In genomic region chr3:123333055-123333424, GRCm38 (mm10) we compare ENCODE assay signal across 9 mouse cellular contexts. TPM values are rescaled to one million over a fixed set of nuclear protein-coding genes. Genes with fewer than 3 reads are reported as not detected.
DNase-seq lines count a peak whose midpoint lies in the region; ATAC-seq and TF ChIP-seq lines count a peak whose summit lies in the region.
"Had no signal": no experiment of that assay in that cellular context is flagged by ENCODE, and none has a peak within 500 bp of the region (broad histone marks: within the 10 kb centered on the region; RNA-seq: fewer than 3 reads in every experiment).

No protein-coding gene starts in this region.

- H3K27me3 ChIP-seq in heart, postnatal 0 days (ENCODE audit: control insufficient read depth, insufficient read depth, low read length): no peaks in the 10 kb centered on the region
- no peaks in the 10 kb centered on the region for H3K27me3 ChIP-seq in hindbrain, embryonic 12.5 days
- H3K27me3 ChIP-seq: embryonic facial prominence, embryonic 13.5 days had no signal

- ATAC-seq in heart, postnatal 0 days (ENCODE audit: insufficient read depth, low read depth): peak; percentile 34; the same call in 1 of the 2 replicates
- peak; percentile 83 for ATAC-seq in megakaryocyte progenitor cell, adult 5-6 weeks (replicated peaks; ENCODE audit: poor library complexity)
- ATAC-seq in hindbrain, embryonic 12.5 days (ENCODE audit: low FRiP score): no peak
- ATAC-seq in frontal cortex, adult (ENCODE audit: low TSS enrichment): no peak

- 12% methylated on average over 4 of the region's 4 CpGs for WGBS in heart, postnatal 0 days
- WGBS in large intestine, adult 2 months: 9% methylated on average over 4 of the region's 4 CpGs
- 61% methylated on average over 4 of the region's 4 CpGs for WGBS in hindbrain, embryonic 12.5 days

- H3K27ac ChIP-seq in heart, postnatal 0 days (ENCODE audit: low read depth): peak overlapping the region; percentile 46
- peak overlapping the region; percentile 4; the same call in 1 of the 2 replicates for H3K27ac ChIP-seq in brown adipose tissue, adult 24 weeks (replicated peaks; ENCODE audit: low read depth, low read length)
- no peak overlapping the region for H3K27ac ChIP-seq in hindbrain, embryonic 12.5 days
- H3K27ac ChIP-seq: embryonic facial prominence, embryonic 13.5 days had no signal

- no peak for TF ChIP-seq EP300 in heart, postnatal 0 days (IDR thresholded peaks at IDR 0.05; ENCODE audit: low read depth)

- no peak for DNase-seq in heart, postnatal 0 days (ENCODE audit: low spot score)
- DNase-seq in heart, adult 18-20 months: no peak
- DNase-seq in large intestine, adult 2 months (ENCODE audit: low read depth, low spot score): peak; percentile 51
- no peak for DNase-seq in gastrocnemius, adult 8-10 months (ENCODE audit: low spot score in 2 of 2)

- H3K9ac ChIP-seq in heart, postnatal 0 days (replicated peaks; ENCODE audit: low read depth, low read length): no peak overlapping the region
- H3K9ac ChIP-seq in hindbrain, embryonic 12.5 days: no peak overlapping the region
- H3K9ac ChIP-seq: embryonic facial prominence, embryonic 13.5 days had no signal

- peaks cover 28% of the 10 kb centered on the region for H3K36me3 ChIP-seq in heart, postnatal 0 days (replicated peaks; ENCODE audit: control insufficient read depth, insufficient read depth, low read length)
- H3K36me3 ChIP-seq in hindbrain, embryonic 12.5 days: no peaks in the 10 kb centered on the region

- H3K9me3 ChIP-seq in heart, postnatal 0 days (replicated peaks; ENCODE audit: control insufficient read depth, low read length): no peaks in the 10 kb centered on the region
- no peaks in the 10 kb centered on the region for H3K9me3 ChIP-seq in hindbrain, embryonic 12.5 days (replicated peaks)
- H3K9me3 ChIP-seq: embryonic facial prominence, embryonic 13.5 days had no signal

- no peak overlapping the region for H3K4me3 ChIP-seq in heart, postnatal 0 days (ENCODE audit: low read depth, low read length)
- no peak overlapping the region for H3K4me3 ChIP-seq in brown adipose tissue, adult 24 weeks (ENCODE audit: insufficient read depth, low read depth, low read length)
- no peak overlapping the region for H3K4me3 ChIP-seq in hindbrain, embryonic 12.5 days
- H3K4me3 ChIP-seq: embryonic facial prominence, embryonic 13.5 days had no signal

- H3K4me2 ChIP-seq in heart, postnatal 0 days (ENCODE audit: low read depth, low read length): no peak overlapping the region
- H3K4me2 ChIP-seq in hindbrain, embryonic 12.5 days (replicated peaks): no peak overlapping the region
- H3K4me2 ChIP-seq: embryonic facial prominence, embryonic 13.5 days had no signal

- no peak for TF ChIP-seq CTCF in heart, postnatal 0 days (IDR thresholded peaks at IDR 0.05; ENCODE audit: low read depth)

- H3K4me1 ChIP-seq in heart, postnatal 0 days (ENCODE audit: control insufficient read depth, insufficient read depth): peaks cover 30% of the 10 kb centered on the region
- peaks cover 3% of the 10 kb centered on the region; the same call in 1 of the 2 replicates for H3K4me1 ChIP-seq in brown adipose tissue, adult 24 weeks (ENCODE audit: control insufficient read depth, insufficient read depth, insufficient read length, low read length)
- peaks cover 2% of the 10 kb centered on the region; the same call in 1 of the 2 replicates for H3K4me1 ChIP-seq in hindbrain, embryonic 12.5 days

RNA-seq across cellular contexts. Expression of gene Mettl14, which starts 52.9 kb away (rescaled TPM):
- 4.4 and 4.7 TPM in 2 replicates for total RNA-seq in heart, postnatal 0 days (2014; rRNA removed; ENCODE audit: low replicate concordance)
- polyA plus RNA-seq in heart, postnatal 0 days (2015; fragmentation: Nextera tagmentation; extraction: Ambion mirVana): 15.1 and 15.2 TPM in 2 replicates
- 10 to 100 TPM; 13.7 to 14.8 TPM for total RNA-seq in heart, adult 18-20 months (2021)
- 7.0 and 8.7 TPM in 2 replicates for polyA plus RNA-seq in brown adipose tissue, adult 24 weeks (2012; ENCODE audit: insufficient read depth, insufficient read length, missing spikeins)
- 3.1 and 4.1 TPM in 2 replicates for polyA plus RNA-seq in large intestine, adult 2 months (2012; rRNA removed)
- 19.9 and 20.4 TPM in 2 replicates for total RNA-seq in megakaryocyte progenitor cell, adult 5-6 weeks (2015)
- 24.3 and 31.6 TPM in 2 replicates for total RNA-seq in megakaryocyte progenitor cell, adult 5-6 weeks (2017)
- polyA plus RNA-seq in hindbrain, embryonic 12.5 days (2016; fragmentation: Nextera tagmentation; extraction: Ambion mirVana): 32.7 and 33.3 TPM in 2 replicates
- total RNA-seq in gastrocnemius, adult 8-10 months (2022): 10 to 100 TPM in 1 of 4 experiments, 1 to 10 TPM in 3; 6.7 to 11.6 (median 8.8) TPM

Comparison
In these comparisons a context has a peak if more than half of its experiments do, and no peak if none do; other contexts are left out.
1. ATAC-seq: peak in heart, postnatal 0 days (single experiment) and megakaryocyte progenitor cell, adult 5-6 weeks (single experiment); none in hindbrain, embryonic 12.5 days (single experiment) and frontal cortex, adult (single experiment).